Mouse (Mus musculus) neural tube, embryonic 11.5 days (tissue): Measurements from ENCODE around the gene Drd1. TPM values are rescaled to one million over a fixed set of nuclear protein-coding genes. Genes with fewer than 3 reads are reported as not detected.

Experiments
- ATAC-seq: fragments of 200-750 bp; cut with Nextera tagmentation; 2 replicates; pipeline ENCODE4 v1.8.0; 2017; ENCODE audit warnings: moderate number of reproducible peaks, mild to moderate bottlenecking, moderate TSS enrichment, moderate library complexity; ENCODE audit not compliant: insufficient read depth, low FRiP score, low TSS enrichment
- DNase-seq: peaks from one replicate; pipeline ENCODE4 v3.0.0-alpha.2; 2015; ENCODE audit warnings: low spot score
- H3K27ac ChIP-seq: fragments of 300-500 bp; sonication (generic); 2 replicates; pipeline ENCODE4 v1.5.1; 2014; ENCODE audit warnings: low read depth, mild to moderate bottlenecking, low read length
- H3K27me3 ChIP-seq: fragments of 300-500 bp; sonication (generic); 2 replicates; pipeline ENCODE4 v1.6.1; 2014; ENCODE audit warnings: mild to moderate bottlenecking, low read length, mixed read lengths; ENCODE audit not compliant: control insufficient read depth, insufficient read depth
- H3K36me3 ChIP-seq: fragments of 300-500 bp; sonication (generic); 2 replicates; pipeline ENCODE4 v1.6.1; 2014; ENCODE audit warnings: mild to moderate bottlenecking, low read length, moderate library complexity, mixed read lengths; ENCODE audit not compliant: control insufficient read depth, insufficient read depth
- H3K4me1 ChIP-seq: fragments of 300-500 bp; sonication (generic); 2 replicates; pipeline ENCODE4 v1.6.1; 2014; ENCODE audit warnings: low read length, mixed read lengths; ENCODE audit not compliant: control insufficient read depth, insufficient read depth
- H3K4me2 ChIP-seq: fragments of 300-500 bp; sonication (generic); 2 replicates; pipeline ENCODE4 v1.6.1; 2014; ENCODE audit warnings: low read depth, mild to moderate bottlenecking, moderate library complexity
- H3K4me3 ChIP-seq: fragments of 300-500 bp; sonication (generic); 2 replicates; pipeline ENCODE4 v1.5.1; 2014; ENCODE audit warnings: low read depth, low read length
- H3K9ac ChIP-seq: fragments of 300-500 bp; sonication (generic); 2 replicates; pipeline ENCODE4 v1.6.1; 2014; ENCODE audit warnings: mild to moderate bottlenecking, low read length
- H3K9me3 ChIP-seq: fragments of 300-500 bp; sonication (generic); 2 replicates; pipeline ENCODE4 v1.6.1; 2016; ENCODE audit warnings: low read length; ENCODE audit not compliant: control insufficient read depth
- WGBS: fragments of 180-500 bp; shearing (Covaris S2); extraction: QIAGEN DNeasy Blood & Tissue Kit; methylation state at CpG from one replicate; pipeline ENCODE4 v1.1.7; 2014; 5-methylcytosine and 5-hydroxymethylcytosine counted together
- polyA plus RNA-seq: library from polyadenylated mRNA; unstranded; fragments of >200 nt; fragmentation: Nextera tagmentation; extraction: Ambion mirVana; gene quantifications from 2 replicates; pipeline ENCODE4 v1.2.1, GENCODE M21; 2014

Drd1 gene
- polyA plus RNA-seq, 1 experiment from 2014 or later = 0.73 TPM

DNA sequence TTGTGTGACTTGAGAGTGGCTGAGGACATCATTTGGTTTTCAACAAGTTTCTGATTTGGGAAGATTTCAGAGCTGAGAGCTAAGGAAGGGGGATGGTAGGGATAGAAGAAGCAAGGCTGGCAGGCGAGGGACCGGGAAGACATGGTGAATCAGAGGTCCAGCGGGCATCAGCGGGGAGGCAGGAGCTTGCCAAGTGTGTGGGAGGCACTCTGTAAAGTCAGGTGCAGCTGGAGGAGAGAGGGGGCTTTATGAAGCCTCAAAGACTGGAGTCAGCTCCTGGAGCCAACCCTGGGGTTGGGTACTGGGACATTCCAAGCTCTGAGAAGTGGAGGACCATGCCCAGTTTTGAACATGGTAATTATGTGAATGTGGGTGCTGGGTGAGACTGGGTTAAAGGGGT is 38.8 kb upstream of the Drd1 start:
- ATAC-seq (no peak), DNase-seq (no peak)
- Histone ChIP-seq H3K9ac (no peak overlapping the region), H3K27me3 (no peaks in the 10 kb centered on the region), H3K9me3 (no peaks in the 10 kb centered on the region), H3K4me3 (no peak overlapping the region), H3K4me1 (no peaks in the 10 kb centered on the region), H3K4me2 (no peak overlapping the region), H3K27ac (no peak overlapping the region), H3K36me3 (peaks cover 11% of the 10 kb centered on the region)
- WGBS = 95% methylated on average over 4 of the region's 4 CpGs

DNA sequence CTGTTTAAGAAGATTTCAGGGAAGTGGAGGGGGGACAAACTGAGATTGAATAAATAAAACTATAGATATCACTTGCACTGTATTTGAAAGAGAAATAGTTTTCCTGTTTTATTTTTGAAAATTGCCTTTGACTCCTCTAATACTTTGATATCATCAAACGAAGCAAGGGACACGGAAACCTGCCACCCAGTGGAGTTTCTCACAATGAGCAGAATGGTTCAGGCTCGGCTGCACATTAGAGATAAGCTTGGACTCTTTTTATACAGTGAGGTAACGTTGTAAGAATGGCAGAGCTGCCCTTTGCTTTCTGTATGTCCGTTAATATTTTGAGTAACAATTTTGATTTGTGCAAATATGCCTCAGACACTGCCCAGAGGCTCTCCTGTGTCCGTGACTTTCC is 36.2 kb upstream of the Drd1 start:
- Histone ChIP-seq H3K4me2 (no peak overlapping the region), H3K27ac (no peak overlapping the region), H3K4me1 (no peaks in the 10 kb centered on the region), H3K27me3 (no peaks in the 10 kb centered on the region), H3K9me3 (no peaks in the 10 kb centered on the region), H3K9ac (no peak overlapping the region), H3K4me3 (no peak overlapping the region), H3K36me3 (peaks cover 13% of the 10 kb centered on the region)
- ATAC-seq (no peak), DNase-seq (no peak)
- WGBS = 94% methylated on average over 6 of the region's 6 CpGs

DNA sequence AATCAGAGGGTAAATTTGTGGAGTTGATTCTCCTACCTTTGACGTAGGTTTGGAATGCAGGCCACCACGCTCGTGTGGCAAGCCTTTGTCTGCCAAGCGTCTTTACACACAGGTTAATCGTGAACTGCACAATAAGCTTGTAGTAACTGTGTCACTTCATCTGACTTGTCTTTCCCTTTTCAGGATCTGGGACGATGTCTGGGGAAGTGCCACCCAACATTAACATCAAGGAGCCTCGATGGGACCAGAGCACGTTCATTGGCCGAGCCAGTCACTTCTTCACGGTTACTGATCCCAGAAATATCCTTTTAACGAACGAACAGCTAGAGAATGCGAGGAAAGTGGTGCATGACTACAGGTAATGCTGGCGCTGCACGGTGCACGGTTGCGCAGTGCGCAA is 29.8 kb upstream of the Drd1 start:
- WGBS = 92% methylated on average over 18 of the region's 18 CpGs

DNA sequence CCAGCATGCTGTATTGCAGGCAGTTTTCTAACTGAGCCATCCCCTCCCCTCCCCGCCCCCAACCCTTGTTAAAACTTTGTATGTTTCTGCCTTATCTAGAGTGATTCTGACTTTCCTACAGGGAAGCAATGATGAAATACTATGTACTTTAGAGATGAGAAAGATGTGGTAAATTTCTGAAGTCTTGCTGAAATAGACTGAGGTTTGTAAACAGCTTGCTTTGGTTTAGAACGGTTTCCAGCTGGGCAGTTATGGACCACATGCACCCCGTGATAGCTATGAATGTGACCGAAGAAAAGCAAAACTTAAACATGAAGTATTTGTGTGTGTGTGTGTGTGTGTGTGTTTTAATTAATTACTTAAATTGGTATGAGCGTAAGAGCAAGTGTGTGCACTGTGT is 29.3 kb upstream of the Drd1 start:
- ATAC-seq (no peak), DNase-seq (no peak)
- H3K4me1 ChIP-seq = no peaks in the 10 kb centered on the region
- H3K27ac ChIP-seq = no peak overlapping the region
- no peak overlapping the region for H3K4me2 ChIP-seq
- 91% methylated on average over 5 of the region's 5 CpGs for WGBS
- H3K27me3 ChIP-seq = no peaks in the 10 kb centered on the region
- no peak overlapping the region for H3K9ac ChIP-seq
- H3K4me3 ChIP-seq = no peak overlapping the region
- no peaks in the 10 kb centered on the region for H3K9me3 ChIP-seq
- peaks cover 2% of the 10 kb centered on the region; the same call in 1 of the 2 replicates for H3K36me3 ChIP-seq

More for the DNA sequence above, 29.8 kb upstream of the Drd1 start:
- H3K4me1 ChIP-seq = no peaks in the 10 kb centered on the region
- ATAC-seq (no peak), DNase-seq (no peak)
- H3K27ac ChIP-seq = no peak overlapping the region
- H3K4me3 ChIP-seq = no peak overlapping the region
- H3K9ac ChIP-seq = no peak overlapping the region
- no peak overlapping the region for H3K4me2 ChIP-seq
- H3K9me3 ChIP-seq = no peaks in the 10 kb centered on the region
- peaks cover 2% of the 10 kb centered on the region; the same call in 1 of the 2 replicates for H3K36me3 ChIP-seq
- no peaks in the 10 kb centered on the region for H3K27me3 ChIP-seq

DNA sequence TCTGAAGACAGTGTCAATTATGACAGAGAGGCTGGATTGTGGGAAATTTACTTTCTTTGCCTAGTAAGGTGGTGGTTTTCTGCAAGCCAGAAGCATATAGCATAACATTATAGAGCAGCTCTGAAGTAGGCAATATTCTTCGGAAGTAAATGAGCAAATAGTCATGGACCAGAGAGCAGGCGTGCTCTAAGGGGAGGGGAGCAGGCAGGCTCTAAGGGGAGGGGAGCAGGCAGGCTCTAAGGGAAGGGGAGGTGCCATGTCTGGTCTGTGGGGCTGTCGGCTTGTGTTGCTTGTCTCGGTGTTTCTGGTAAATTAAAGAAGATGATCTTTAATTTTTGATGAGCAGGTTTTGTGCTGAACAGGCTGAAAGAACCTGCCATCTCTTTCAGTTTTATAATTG is 28.7 kb upstream of the Drd1 start:
- Histone ChIP-seq H3K4me1 (no peaks in the 10 kb centered on the region), H3K27ac (no peak overlapping the region), H3K9ac (no peak overlapping the region), H3K36me3 (peaks cover 2% of the 10 kb centered on the region; the same call in 1 of the 2 replicates), H3K4me2 (no peak overlapping the region), H3K9me3 (no peaks in the 10 kb centered on the region), H3K27me3 (no peaks in the 10 kb centered on the region), H3K4me3 (no peak overlapping the region)
- DNase-seq (no peak), ATAC-seq (no peak)
- 68% methylated on average over 4 of the region's 4 CpGs for WGBS

DNA sequence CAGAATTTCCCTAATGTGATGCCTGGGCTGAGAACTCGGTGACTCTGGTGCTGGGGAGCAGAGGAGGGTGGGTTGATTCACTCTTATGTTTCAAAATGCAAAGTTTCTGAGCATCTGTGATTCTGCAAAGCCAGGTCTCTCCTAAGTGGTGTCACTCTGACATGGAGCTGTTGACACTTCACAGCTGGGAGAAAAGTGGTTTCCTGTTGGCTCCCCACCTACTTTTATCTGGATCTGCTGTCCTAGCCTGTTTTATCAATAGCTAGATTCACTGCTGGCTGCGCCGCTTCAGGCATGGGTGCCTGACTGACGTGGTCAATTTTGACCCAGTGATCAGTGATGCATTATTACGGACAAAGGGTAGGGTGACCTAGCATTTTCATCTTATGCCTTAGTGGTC is 27.4 kb upstream of the Drd1 start:
- Histone ChIP-seq H3K4me3 (no peak overlapping the region), H3K27ac (no peak overlapping the region), H3K27me3 (no peaks in the 10 kb centered on the region), H3K4me2 (no peak overlapping the region), H3K9me3 (no peaks in the 10 kb centered on the region), H3K4me1 (no peaks in the 10 kb centered on the region), H3K9ac (no peak overlapping the region), H3K36me3 (peaks cover 2% of the 10 kb centered on the region; the same call in 1 of the 2 replicates)
- no peak for DNase-seq
- ATAC-seq = no peak
- 88% methylated on average over 5 of the region's 5 CpGs for WGBS

DNA sequence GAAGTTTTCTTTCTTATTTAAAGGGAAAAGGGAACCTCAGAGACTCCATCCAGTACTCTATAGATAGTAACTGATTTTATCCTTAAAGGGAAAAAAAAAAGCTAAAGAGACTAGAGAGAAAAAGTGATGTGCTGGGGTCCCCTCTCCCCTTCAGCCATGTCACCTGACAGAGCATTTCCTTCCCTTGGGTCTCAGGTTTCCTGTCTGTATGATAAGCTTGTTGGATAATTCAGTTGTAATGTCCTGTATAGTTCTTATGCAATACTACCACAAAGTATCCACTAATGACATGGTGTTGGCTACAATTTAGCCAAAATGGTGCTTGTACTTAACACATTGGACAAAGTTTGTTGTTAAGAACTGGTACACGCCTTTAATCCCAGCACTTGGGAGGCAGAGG is 25.3 kb upstream of the Drd1 start:
- Histone ChIP-seq H3K27me3 (no peaks in the 10 kb centered on the region), H3K4me2 (no peak overlapping the region), H3K36me3 (no peaks in the 10 kb centered on the region; the same call in 1 of the 2 replicates), H3K4me1 (no peaks in the 10 kb centered on the region), H3K9me3 (no peaks in the 10 kb centered on the region), H3K4me3 (no peak overlapping the region), H3K27ac (no peak overlapping the region), H3K9ac (no peak overlapping the region)
- no peak for ATAC-seq
- DNase-seq = no peak
- 89% methylated on average over 1 of the region's 1 CpGs for WGBS

DNA sequence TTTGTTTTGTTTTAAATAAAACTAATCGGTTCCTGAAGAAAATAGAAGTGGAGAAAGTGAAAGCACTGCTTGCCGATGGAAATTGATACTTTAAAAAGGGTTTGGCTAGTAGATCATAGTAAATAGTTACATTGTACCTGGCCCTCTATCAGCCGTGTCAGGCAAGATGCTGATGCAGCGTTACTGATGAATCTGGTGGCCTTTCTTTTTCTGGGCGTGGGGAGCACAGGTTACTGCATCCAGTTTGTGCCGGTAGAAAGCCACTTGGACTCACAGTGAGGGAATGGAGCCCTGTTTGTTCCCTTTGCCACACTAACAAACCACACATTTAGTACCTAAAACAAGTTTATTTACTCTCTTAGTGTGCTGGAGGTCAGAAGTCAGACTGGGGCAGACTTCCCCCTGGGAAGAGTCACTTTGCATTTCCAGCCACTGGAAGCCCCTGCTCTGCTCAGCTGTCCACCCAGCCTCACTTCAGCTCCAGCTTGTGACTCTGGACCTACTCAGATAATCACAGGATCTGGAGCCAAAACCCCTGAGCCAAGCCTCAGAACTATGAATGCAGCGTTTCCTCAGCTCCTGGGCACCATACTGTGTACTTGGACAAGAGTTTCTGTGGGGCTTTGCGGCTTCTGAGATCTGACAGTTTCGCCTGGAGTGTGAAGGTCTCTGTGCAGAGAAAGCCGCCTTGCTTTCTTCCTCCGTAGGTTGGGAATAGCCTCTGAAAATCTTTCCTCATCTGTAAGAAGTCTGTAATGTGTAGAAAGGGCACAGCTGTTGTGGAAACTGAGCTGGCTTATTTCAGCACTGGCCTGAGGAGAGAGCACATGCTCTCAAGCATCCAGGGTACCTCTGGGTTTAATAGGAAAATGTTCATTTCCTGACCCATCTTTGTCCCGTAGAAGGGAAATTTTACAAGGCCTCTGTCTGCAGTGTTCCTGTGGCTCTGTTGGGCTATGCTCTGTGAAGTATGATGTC is 24.6 kb upstream of the Drd1 start:
- no peak for DNase-seq
- WGBS = 87% methylated on average over 12 of the region's 12 CpGs
- Histone ChIP-seq H3K9ac (no peak overlapping the region), H3K4me1 (no peaks in the 10 kb centered on the region), H3K4me2 (no peak overlapping the region), H3K27ac (no peak overlapping the region), H3K4me3 (no peak overlapping the region), H3K36me3 (no peaks in the 10 kb centered on the region), H3K27me3 (no peaks in the 10 kb centered on the region), H3K9me3 (no peaks in the 10 kb centered on the region)
- ATAC-seq = no peak
